8 mouse cellular contexts compared by ENCODE assay signal in genomic region chr10:127622057-127622392, GRCm38 (mm10). TPM values are rescaled to one million over a fixed set of nuclear protein-coding genes. Genes with fewer than 3 reads are reported as not detected.
DNase-seq lines count a peak whose midpoint lies in the region; ATAC-seq and TF ChIP-seq lines count a peak whose summit lies in the region.

No protein-coding gene starts in this region.

- peak overlapping the region; percentile 48 for H3K4me3 ChIP-seq in thymus, adult 2 months (ENCODE audit: control insufficient read depth, insufficient read depth, low read length)
- H3K4me3 ChIP-seq in embryonic facial prominence, embryonic 11.5 days (ENCODE audit: low read depth, low read length), result peak overlapping the region; percentile 78
- peak overlapping the region; percentile 72 for H3K4me3 ChIP-seq in heart, embryonic 11.5 days (ENCODE audit: low read depth, low read length)
- peak overlapping the region; percentile 61 for H3K4me3 ChIP-seq in kidney, embryonic 14.5 days (ENCODE audit: low read length)

- peak overlapping the region; percentile 79 for H3K9ac ChIP-seq in embryonic facial prominence, embryonic 11.5 days (replicated peaks; ENCODE audit: low read length)
- H3K9ac ChIP-seq in heart, embryonic 11.5 days (ENCODE audit: low read depth, low read length), result peak overlapping the region; percentile 78; the same call in 1 of the 2 replicates
- peak overlapping the region; percentile 72; the same call in 1 of the 2 replicates for H3K9ac ChIP-seq in kidney, embryonic 14.5 days (ENCODE audit: low read depth, low read length)

- no peak for TF ChIP-seq POLR2A in thymus, adult 2 months (IDR thresholded peaks at IDR 0.05; ENCODE audit: control insufficient read depth, extremely low read depth, insufficient read depth, low read length, poor library complexity)

- no peaks in the 10 kb centered on the region for H3K36me3 ChIP-seq in thymus, adult 2 months (ENCODE audit: control insufficient read depth, insufficient read depth, low read length)
- H3K36me3 ChIP-seq in embryonic facial prominence, embryonic 11.5 days (replicated peaks; ENCODE audit: control insufficient read depth, insufficient read depth, low read depth, low read length), result no peaks in the 10 kb centered on the region
- no peaks in the 10 kb centered on the region for H3K36me3 ChIP-seq in heart, embryonic 11.5 days (ENCODE audit: control insufficient read depth, insufficient read depth, low read length)
- H3K36me3 ChIP-seq in kidney, embryonic 14.5 days (ENCODE audit: control insufficient read depth, insufficient read depth, low read length), result no peaks in the 10 kb centered on the region

- no peaks in the 10 kb centered on the region for H3K27me3 ChIP-seq in thymus, adult 2 months (ENCODE audit: control insufficient read depth, insufficient read depth, low read length)
- no peaks in the 10 kb centered on the region for H3K27me3 ChIP-seq in embryonic facial prominence, embryonic 11.5 days (ENCODE audit: control insufficient read depth, insufficient read depth, low read length)
- H3K27me3 ChIP-seq in heart, embryonic 11.5 days (ENCODE audit: control insufficient read depth, insufficient read depth, low read length), result no peaks in the 10 kb centered on the region
- H3K27me3 ChIP-seq in kidney, embryonic 14.5 days (ENCODE audit: control insufficient read depth, insufficient read depth, low read length), result no peaks in the 10 kb centered on the region

- H3K4me2 ChIP-seq in embryonic facial prominence, embryonic 11.5 days (ENCODE audit: low read depth, low read length), result peak overlapping the region; percentile 90
- H3K4me2 ChIP-seq in heart, embryonic 11.5 days, result peak overlapping the region; percentile 97
- peak overlapping the region; percentile 96 for H3K4me2 ChIP-seq in kidney, embryonic 14.5 days (replicated peaks; ENCODE audit: low read depth, low read length)

- no peak for DNase-seq in thymus, adult 2 months
- DNase-seq in thymus, postnatal 0 days (ENCODE audit: low spot score), result no peak
- peak; percentile 73 for DNase-seq in embryonic facial prominence, embryonic 11.5 days (ENCODE audit: low spot score)
- peak; percentile 89 for DNase-seq in lung, postnatal 10 days
- DNase-seq in retina, postnatal 1 day, result peak; percentile 75
- DNase-seq in thymus, postnatal 4 days, result no peak

- no peak for TF ChIP-seq CTCF in thymus, adult 2 months (IDR thresholded peaks at IDR 0.05; ENCODE audit: borderline replicate concordance, control insufficient read depth, extremely low read depth, insufficient read depth, low read length, poor library complexity)

- no peaks in the 10 kb centered on the region for H3K9me3 ChIP-seq in embryonic facial prominence, embryonic 11.5 days (replicated peaks; ENCODE audit: control insufficient read depth, low read length)
- no peaks in the 10 kb centered on the region; the same call in 1 of the 2 replicates for H3K9me3 ChIP-seq in heart, embryonic 11.5 days (replicated peaks; ENCODE audit: control insufficient read depth, low read length)
- H3K9me3 ChIP-seq in kidney, embryonic 14.5 days (ENCODE audit: control insufficient read depth, low read length), result peaks cover 5% of the 10 kb centered on the region

- ATAC-seq in embryonic facial prominence, embryonic 11.5 days (replicated peaks; ENCODE audit: insufficient number of reproducible peaks, low FRiP score, low TSS enrichment, low read depth), result no peak
- peak; percentile 19; the same call in 1 of the 2 replicates for ATAC-seq in heart, embryonic 11.5 days (replicated peaks; ENCODE audit: insufficient number of reproducible peaks, low FRiP score, low TSS enrichment)
- peak; percentile 34 for ATAC-seq in kidney, embryonic 14.5 days (ENCODE audit: low FRiP score, low TSS enrichment)

- WGBS in thymus, adult 2 months, result 8% methylated on average over 13 of the region's 13 CpGs
- WGBS in embryonic facial prominence, embryonic 11.5 days, result under 1% methylated on average over 13 of the region's 13 CpGs
- WGBS in heart, embryonic 11.5 days (ENCODE audit: insufficient replicate concordance), result 1% methylated on average over 13 of the region's 13 CpGs
- WGBS in kidney, embryonic 14.5 days, result 0% methylated on average over 13 of the region's 13 CpGs

- no peak overlapping the region for H3K27ac ChIP-seq in thymus, adult 2 months (ENCODE audit: control insufficient read depth, insufficient read depth, low read length)
- peak overlapping the region; percentile 96 for H3K27ac ChIP-seq in embryonic facial prominence, embryonic 11.5 days (replicated peaks; ENCODE audit: low read depth, low read length)
- H3K27ac ChIP-seq in heart, embryonic 11.5 days (ENCODE audit: low read depth, low read length), result peak overlapping the region; percentile 95
- H3K27ac ChIP-seq in kidney, embryonic 14.5 days (ENCODE audit: low read depth, low read length), result peak overlapping the region; percentile 97

- H3K4me1 ChIP-seq in thymus, adult 2 months (replicated peaks; ENCODE audit: control insufficient read depth, insufficient read depth, low read length), result peaks cover 12% of the 10 kb centered on the region
- H3K4me1 ChIP-seq in embryonic facial prominence, embryonic 11.5 days (ENCODE audit: control insufficient read depth, insufficient read depth, low read length), result peaks cover 10% of the 10 kb centered on the region
- peaks cover 25% of the 10 kb centered on the region for H3K4me1 ChIP-seq in heart, embryonic 11.5 days (ENCODE audit: control insufficient read depth, insufficient read depth, low read length)
- H3K4me1 ChIP-seq in kidney, embryonic 14.5 days (ENCODE audit: control insufficient read depth, insufficient read depth, low read length), result peaks cover 32% of the 10 kb centered on the region

RNA-seq across cellular contexts. Expression of gene Lrp1, which starts 1.1 kb away (rescaled TPM):
- 35.3 and 40.3 TPM in 2 replicates for polyA plus RNA-seq in thymus, adult 2 months (2012; rRNA removed)
- 8.0 and 8.6 TPM in 2 replicates for polyA plus RNA-seq in thymus, postnatal 0 days (2015; fragmentation: Nextera tagmentation; extraction: Ambion mirVana)
- polyA plus RNA-seq in embryonic facial prominence, embryonic 11.5 days (2014; fragmentation: Nextera tagmentation; extraction: Ambion mirVana), result 55.5 and 59.0 TPM in 2 replicates
- 32.8 and 34.6 TPM in 2 replicates for polyA plus RNA-seq in heart, embryonic 11.5 days (2014; fragmentation: Nextera tagmentation; extraction: Ambion mirVana)
- polyA plus RNA-seq in kidney, embryonic 14.5 days (2014; fragmentation: Nextera tagmentation; extraction: Ambion mirVana), result 44.2 and 54.9 TPM in 2 replicates

RNA-seq across cellular contexts. Expression of gene Stat6, which starts 20.8 kb away (rescaled TPM):
- polyA plus RNA-seq in thymus, adult 2 months (2012; rRNA removed), result 168 and 185 TPM in 2 replicates
- polyA plus RNA-seq in thymus, postnatal 0 days (2015; fragmentation: Nextera tagmentation; extraction: Ambion mirVana), result 38.4 and 47.9 TPM in 2 replicates
- 8.1 and 8.2 TPM in 2 replicates for polyA plus RNA-seq in embryonic facial prominence, embryonic 11.5 days (2014; fragmentation: Nextera tagmentation; extraction: Ambion mirVana)
- polyA plus RNA-seq in heart, embryonic 11.5 days (2014; fragmentation: Nextera tagmentation; extraction: Ambion mirVana), result 21.0 and 27.1 TPM in 2 replicates
- 14.0 and 18.9 TPM in 2 replicates for polyA plus RNA-seq in kidney, embryonic 14.5 days (2014; fragmentation: Nextera tagmentation; extraction: Ambion mirVana)

RNA-seq across cellular contexts. Expression of gene Nemp1, which starts 44.7 kb away (rescaled TPM):
- 14.2 and 15.0 TPM in 2 replicates for polyA plus RNA-seq in thymus, adult 2 months (2012; rRNA removed)
- polyA plus RNA-seq in thymus, postnatal 0 days (2015; fragmentation: Nextera tagmentation; extraction: Ambion mirVana), result 10.6 and 10.9 TPM in 2 replicates
- polyA plus RNA-seq in embryonic facial prominence, embryonic 11.5 days (2014; fragmentation: Nextera tagmentation; extraction: Ambion mirVana), result 11.2 and 11.7 TPM in 2 replicates
- polyA plus RNA-seq in heart, embryonic 11.5 days (2014; fragmentation: Nextera tagmentation; extraction: Ambion mirVana), result 6.7 and 8.4 TPM in 2 replicates
- polyA plus RNA-seq in kidney, embryonic 14.5 days (2014; fragmentation: Nextera tagmentation; extraction: Ambion mirVana), result 7.6 and 12.4 TPM in 2 replicates

RNA-seq across cellular contexts. Expression of gene Nab2, which starts 46.3 kb away (rescaled TPM):
- 69.3 and 79.2 TPM in 2 replicates for polyA plus RNA-seq in thymus, adult 2 months (2012; rRNA removed)
- polyA plus RNA-seq in thymus, postnatal 0 days (2015; fragmentation: Nextera tagmentation; extraction: Ambion mirVana), result 9.2 and 10.0 TPM in 2 replicates
- 8.0 and 9.3 TPM in 2 replicates for polyA plus RNA-seq in embryonic facial prominence, embryonic 11.5 days (2014; fragmentation: Nextera tagmentation; extraction: Ambion mirVana)
- 7.9 and 10.1 TPM in 2 replicates for polyA plus RNA-seq in heart, embryonic 11.5 days (2014; fragmentation: Nextera tagmentation; extraction: Ambion mirVana)
- 19.0 and 19.8 TPM in 2 replicates for polyA plus RNA-seq in kidney, embryonic 14.5 days (2014; fragmentation: Nextera tagmentation; extraction: Ambion mirVana)

Comparison
In these comparisons a context has a peak if more than half of its experiments do, and no peak if none do; other contexts are left out.
1. DNase-seq: peak in embryonic facial prominence, embryonic 11.5 days (single experiment), lung, postnatal 10 days (single experiment) and retina, postnatal 1 day (single experiment); none in thymus, adult 2 months (single experiment), thymus, postnatal 0 days (single experiment) and thymus, postnatal 4 days (single experiment).
2. Peak in every context shown above with its lines, with median percentiles within 50 percentile points of each other: H3K4me3 ChIP-seq, H3K4me2 ChIP-seq and H3K9ac ChIP-seq.